Mouse (Mus musculus) embryonic facial prominence, embryonic 10.5 days (tissue): ENCODE results near the gene Gm8765. TPM values are rescaled to one million over a fixed set of nuclear protein-coding genes. Genes with fewer than 3 reads are reported as not detected.
"Not testable (repeated sequence)": the region's sequence is repeated elsewhere in the genome, so short reads cannot be mapped to it uniquely, and the experiment has no call there.

Experiments used
- DNase-seq: peaks from one replicate; pipeline ENCODE4 v3.0.0-alpha.2; 2017; ENCODE audit warnings: low spot score
- H3K27ac ChIP-seq: fragments of 300-500 bp; sonication (generic); replicated peaks from 2 replicates; pipeline ENCODE4 v1.5.1; 2016; ENCODE audit warnings: mild to moderate bottlenecking
- H3K27me3 ChIP-seq: fragments of 300-500 bp; sonication (generic); replicated peaks from 2 replicates; pipeline ENCODE4 v1.6.1; 2016; ENCODE audit warnings: low read depth, mild to moderate bottlenecking; ENCODE audit not compliant: poor library complexity, severe bottlenecking
- H3K36me3 ChIP-seq: fragments of 300-500 bp; sonication (generic); replicated peaks from 2 replicates; pipeline ENCODE4 v1.6.1; 2016; ENCODE audit warnings: mild to moderate bottlenecking, moderate library complexity
- H3K4me1 ChIP-seq: fragments of 300-500 bp; sonication (generic); 2 replicates; pipeline ENCODE4 v1.6.1; 2016
- H3K4me3 ChIP-seq: fragments of 300-500 bp; sonication (generic); 2 replicates; pipeline ENCODE4 v1.5.1; 2016; ENCODE audit warnings: mild to moderate bottlenecking, moderate library complexity
- H3K9me3 ChIP-seq: fragments of 300-500 bp; sonication (generic); 2 replicates; pipeline ENCODE4 v1.6.1; 2016; ENCODE audit warnings: mild to moderate bottlenecking
- WGBS: fragments of 180-500 bp; shearing (Covaris S2); methylation state at CpG from one replicate; pipeline ENCODE4 v1.1.7; 2016; 5-methylcytosine and 5-hydroxymethylcytosine counted together
- microRNA-seq: library from miRNA; unstranded; fragments of <30 nt; microRNA quantifications from one replicate; pipeline ENCODE4, GENCODE M21; 2017
- polyA plus RNA-seq: library from polyadenylated mRNA; unstranded; fragments of >200 nt; fragmentation: Nextera tagmentation; extraction: Ambion mirVana; gene quantifications from 2 replicates; pipeline ENCODE4 v1.2.1, GENCODE M21; 2016

Gm8765 gene
- polyA plus RNA-seq: not detected in 2 replicates

DNA sequence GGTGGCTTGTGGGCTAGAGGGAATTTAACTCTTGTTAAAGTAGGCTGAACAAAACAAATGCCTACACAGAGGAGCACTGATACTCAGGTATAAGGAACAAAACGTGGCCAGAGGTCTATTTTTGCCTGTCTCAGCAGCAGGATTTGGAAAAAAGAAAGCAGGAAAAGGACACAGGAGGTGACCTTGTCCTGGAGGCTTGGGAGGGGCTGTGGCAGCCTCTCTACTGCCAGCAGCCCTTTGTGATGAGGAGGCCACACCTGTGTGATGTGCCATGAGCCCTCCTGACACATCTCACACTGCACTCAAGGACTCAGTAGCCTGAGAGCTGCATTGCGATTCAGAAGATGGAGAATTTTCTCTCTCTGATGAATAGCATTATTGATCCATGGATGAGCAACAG lies at the start of gene Gm8765:
Gene Gm8765 (plus strand): TSS at position 301 of the 400 bp plus-strand sequence.
- DNase-seq, H3K27ac ChIP-seq, H3K9me3 ChIP-seq, H3K36me3 ChIP-seq, H3K4me3 ChIP-seq, H3K4me1 ChIP-seq, H3K27me3 ChIP-seq: not testable (repeated sequence)
- 32% methylated on average over 1 of the region's 2 CpGs for WGBS

DNA sequence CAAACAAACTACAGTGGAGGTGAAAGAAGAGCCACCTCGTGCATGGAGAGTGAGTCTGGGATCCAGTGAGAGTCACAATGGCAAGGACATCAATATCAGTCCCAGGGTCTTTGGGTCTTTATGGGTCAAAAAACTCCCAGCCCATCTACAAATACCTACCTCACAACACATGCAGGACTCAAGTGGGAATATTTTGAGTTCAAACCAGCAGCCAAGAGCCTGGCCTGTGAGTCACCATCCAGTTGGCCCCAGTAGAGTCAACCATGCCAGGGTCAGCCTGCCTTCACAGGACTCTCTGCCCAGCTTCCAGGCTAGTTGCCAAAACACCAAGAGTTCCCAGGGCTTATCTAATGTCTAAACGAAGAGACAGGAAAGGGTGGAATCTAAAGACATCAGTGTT lies 49.3 kb upstream of the Gm8765 start:
- 87% methylated on average over 2 of the region's 2 CpGs for WGBS
- not testable (repeated sequence) for H3K4me1 ChIP-seq

DNA sequence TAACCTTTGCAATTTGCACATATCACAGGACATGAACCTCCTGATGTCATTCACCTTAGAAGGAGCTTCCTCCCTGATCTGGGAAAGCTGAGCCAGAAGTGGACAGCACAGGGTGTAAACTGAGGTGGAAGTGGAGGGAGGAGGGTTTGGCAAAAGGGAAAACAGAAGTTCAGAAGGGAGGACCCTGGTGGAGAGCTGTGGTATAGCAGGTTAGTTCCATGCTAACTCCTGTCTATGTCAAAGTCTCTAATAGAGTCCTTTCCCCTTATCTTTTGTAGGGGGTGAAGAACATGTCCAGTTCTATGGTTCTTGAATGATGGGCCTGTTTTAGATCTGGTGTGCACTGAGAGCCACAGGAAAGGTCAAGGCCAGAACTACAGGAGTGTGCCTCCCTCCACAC lies 52.2 kb downstream of the Gm8765 start:
- H3K36me3 ChIP-seq: not testable (repeated sequence)

More for the DNA sequence above, 49.3 kb upstream of the Gm8765 start:
- not testable (repeated sequence) for H3K36me3 ChIP-seq, H3K27ac ChIP-seq, DNase-seq, H3K9me3 ChIP-seq, H3K27me3 ChIP-seq, H3K4me3 ChIP-seq

DNA sequence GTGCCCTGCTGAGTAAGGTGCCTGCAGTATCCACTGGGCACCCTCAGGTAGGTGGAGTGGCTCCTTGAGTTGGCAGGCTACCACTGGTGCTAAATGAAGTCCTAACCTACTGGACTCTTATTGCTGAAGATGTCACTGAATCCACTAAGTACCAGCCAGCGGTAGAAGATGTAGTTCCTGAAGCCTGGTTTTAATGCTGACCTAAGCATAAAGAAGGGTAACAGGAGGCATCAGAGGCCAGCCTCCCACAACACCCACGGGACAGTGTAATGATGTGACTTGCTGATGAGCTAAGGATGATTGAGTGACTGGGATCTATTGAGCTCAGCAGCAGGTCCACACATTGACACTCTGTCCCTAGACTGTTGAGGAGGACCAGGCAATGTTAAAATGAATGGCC lies 53.6 kb downstream of the Gm8765 start:
- H3K4me1 ChIP-seq: no peaks in the 10 kb centered on the region
- DNase-seq: no peak
- H3K27me3 ChIP-seq: no peaks in the 10 kb centered on the region
- no peak overlapping the region for H3K4me3 ChIP-seq
- H3K9me3 ChIP-seq: no peaks in the 10 kb centered on the region
- WGBS: 88% methylated on average over 2 of the region's 2 CpGs
- H3K27ac ChIP-seq: no peak overlapping the region
- no peaks in the 10 kb centered on the region for H3K36me3 ChIP-seq

More for the DNA sequence above, 52.2 kb downstream of the Gm8765 start:
- H3K27me3 ChIP-seq, H3K4me1 ChIP-seq, DNase-seq, H3K4me3 ChIP-seq, H3K27ac ChIP-seq, H3K9me3 ChIP-seq: not testable (repeated sequence)

DNA sequence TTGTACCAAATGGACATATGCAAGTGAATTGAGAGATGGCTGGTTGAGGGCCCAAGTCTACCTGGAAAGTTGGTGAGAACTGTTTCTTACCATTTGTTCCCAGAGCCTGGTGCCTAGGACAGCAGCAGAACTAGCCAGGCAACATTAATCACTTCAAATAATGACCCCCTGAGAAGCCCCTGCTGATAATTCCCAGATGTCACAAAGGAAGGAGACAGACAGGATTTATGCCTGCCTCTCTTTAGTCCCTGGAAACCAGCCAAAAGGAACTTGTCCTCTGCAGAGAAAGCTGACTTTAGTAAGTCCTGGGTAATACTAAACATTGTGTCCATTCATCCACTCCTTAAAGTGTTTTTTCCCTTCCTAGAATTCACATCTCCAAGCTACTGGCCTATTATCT lies 54.8 kb downstream of the Gm8765 start:
- H3K4me3 ChIP-seq, H3K27ac ChIP-seq, H3K27me3 ChIP-seq, H3K4me1 ChIP-seq, DNase-seq, H3K36me3 ChIP-seq, H3K9me3 ChIP-seq: not testable (repeated sequence)

Small RNA genes within 50 kb of the gene (microRNA-seq; reads per million reads assigned to microRNA genes)
- not detected for gene Gm23952

Other genes starting within 250 kb of the Gm8765 start
- gene Nutm2, start 231.0 kb upstream of the Gm8765 start, polyA plus RNA-seq: not detected in 2 replicates
- not detected in 2 replicates for gene Gm904, start 55.1 kb upstream of the Gm8765 start, polyA plus RNA-seq